Mouse (Mus musculus): ENCODE measurements at regions not wholly inside any gene's neighbourhood (a gene's known extent, or its start where the extent isn't known, plus 50 kb on each side); places are given as distances from the start of the nearest gene placed in this dataset.

DNA sequence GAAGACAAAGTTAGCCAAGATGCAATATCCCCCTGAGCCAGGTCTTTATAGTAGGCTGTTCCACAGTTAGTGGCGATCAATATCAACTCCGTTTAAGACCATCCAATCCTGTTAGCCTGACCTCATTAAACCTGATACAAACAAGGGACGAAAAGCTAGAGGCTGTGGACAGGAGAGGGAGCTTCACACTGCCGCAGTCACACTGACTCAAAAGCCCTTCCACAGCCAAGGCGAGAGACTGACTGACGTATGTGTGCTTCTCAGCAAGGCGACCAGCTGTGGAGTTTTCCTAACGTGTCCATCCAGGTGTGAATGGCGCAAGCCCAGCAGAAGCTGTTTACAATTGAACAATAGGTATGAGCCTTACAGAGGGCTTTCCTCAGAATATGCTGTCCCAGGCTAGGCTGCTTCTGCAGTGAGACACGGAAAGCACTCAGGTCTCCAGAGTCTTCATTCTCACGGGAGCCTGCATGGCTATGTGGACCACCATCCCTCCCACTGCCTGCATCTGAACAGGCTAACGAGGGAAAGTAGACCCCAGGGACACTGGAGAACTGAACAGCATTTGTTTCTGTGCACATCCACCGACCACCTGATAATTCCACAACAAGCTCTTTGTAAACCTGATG, 224.7 kb upstream of the Pgrmc2 start:
- DNase-seq (ENCODE audit: low spot score in 2 of 2) = no peak

DNA sequence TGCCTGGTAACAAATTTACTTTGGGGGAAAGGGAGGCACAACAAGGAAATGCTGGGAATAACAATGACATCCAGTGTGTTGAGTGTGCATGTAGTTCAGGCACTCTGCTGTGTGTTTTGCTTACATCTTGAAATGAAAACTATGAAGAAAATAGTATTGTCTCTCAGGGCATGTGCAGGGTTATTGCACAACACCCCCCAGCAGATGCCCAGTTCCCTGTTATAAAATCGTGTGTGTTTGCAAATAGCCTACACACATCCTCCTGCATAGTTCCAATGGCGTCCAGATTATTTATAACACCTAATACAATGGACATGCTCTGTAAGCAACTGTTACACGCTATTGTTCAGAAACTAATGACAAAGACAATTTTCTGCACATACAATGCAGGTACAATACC, 220.0 kb upstream of the Pgrmc2 start:
- no peak for DNase-seq (ENCODE audit: low spot score in 2 of 2)

DNA sequence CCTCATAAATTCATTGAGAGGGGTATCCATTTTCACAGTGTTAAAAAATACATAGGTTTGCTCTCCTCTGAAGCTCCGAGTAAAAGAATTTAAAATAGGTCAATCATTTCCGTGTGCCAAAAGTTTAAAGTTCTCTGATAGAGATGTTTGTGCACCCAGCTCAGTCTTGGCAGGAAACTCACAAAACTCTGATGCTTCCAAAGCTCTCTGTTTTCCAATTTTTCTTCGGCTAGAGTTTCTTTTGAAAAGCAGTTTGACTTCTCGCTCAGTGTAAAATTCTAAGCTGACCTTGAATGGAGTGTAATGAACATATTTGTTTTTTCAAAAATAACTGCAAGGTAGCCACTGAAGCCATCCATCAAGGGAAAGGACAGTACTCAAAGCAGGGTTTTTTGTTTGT, 215.9 kb upstream of the Pgrmc2 start:
- DNase-seq (ENCODE audit: low spot score in 2 of 2) = no peak

DNA sequence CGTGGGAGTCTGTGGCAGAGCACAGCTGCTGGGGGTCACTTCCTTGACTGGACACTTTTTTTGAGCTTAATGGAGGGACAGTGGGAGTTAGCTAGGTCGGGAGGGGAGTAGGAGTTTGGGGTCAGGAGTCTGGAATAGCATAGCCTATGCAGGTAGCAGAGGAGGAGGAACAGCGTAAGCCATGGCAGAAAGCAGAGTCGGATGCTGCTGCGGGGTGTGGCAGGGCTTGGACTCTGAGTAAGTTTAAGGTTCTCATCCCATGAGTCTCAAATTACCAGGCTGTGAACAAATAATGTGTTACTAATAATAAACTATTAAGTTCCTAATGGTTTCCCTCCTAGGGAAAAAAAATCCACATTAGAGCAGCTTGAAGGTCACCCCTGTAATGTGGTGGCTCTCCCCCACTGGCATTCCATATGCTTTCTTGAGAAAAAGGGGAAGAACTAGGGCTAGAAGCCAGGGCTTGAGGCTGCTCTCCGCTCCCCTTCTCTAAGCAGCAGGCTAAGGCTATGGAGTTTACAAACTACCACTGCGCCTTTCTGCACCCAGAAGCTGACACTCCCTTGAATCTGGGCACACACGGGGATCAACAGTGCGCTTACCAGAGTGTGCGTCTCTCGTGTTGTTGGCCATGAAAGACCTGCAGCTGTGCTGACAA, 213.4 kb upstream of the Pgrmc2 start:
- no peak for DNase-seq (ENCODE audit: low spot score in 2 of 2)

DNA sequence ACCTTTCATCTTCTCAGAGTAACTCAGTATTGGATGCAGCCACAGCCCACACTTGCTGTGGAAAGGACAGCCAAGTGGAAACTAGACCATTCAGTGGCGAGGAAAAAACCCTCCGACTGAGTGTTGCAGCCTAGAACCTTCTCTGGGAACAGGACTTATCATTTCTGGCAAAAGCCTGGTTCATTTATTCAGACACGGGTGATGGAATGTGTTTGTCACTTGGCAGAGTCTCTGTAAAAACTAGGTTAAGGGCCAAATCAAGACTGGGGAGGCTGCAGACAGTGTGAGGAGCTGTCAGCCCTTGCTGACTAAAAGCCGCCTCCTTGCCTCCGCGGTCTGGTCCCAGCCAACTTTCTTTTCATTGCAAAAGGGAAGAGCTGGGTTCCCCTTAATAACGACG, 212.3 kb upstream of the Pgrmc2 start:
- no peak for DNase-seq (ENCODE audit: low spot score in 2 of 2)

DNA sequence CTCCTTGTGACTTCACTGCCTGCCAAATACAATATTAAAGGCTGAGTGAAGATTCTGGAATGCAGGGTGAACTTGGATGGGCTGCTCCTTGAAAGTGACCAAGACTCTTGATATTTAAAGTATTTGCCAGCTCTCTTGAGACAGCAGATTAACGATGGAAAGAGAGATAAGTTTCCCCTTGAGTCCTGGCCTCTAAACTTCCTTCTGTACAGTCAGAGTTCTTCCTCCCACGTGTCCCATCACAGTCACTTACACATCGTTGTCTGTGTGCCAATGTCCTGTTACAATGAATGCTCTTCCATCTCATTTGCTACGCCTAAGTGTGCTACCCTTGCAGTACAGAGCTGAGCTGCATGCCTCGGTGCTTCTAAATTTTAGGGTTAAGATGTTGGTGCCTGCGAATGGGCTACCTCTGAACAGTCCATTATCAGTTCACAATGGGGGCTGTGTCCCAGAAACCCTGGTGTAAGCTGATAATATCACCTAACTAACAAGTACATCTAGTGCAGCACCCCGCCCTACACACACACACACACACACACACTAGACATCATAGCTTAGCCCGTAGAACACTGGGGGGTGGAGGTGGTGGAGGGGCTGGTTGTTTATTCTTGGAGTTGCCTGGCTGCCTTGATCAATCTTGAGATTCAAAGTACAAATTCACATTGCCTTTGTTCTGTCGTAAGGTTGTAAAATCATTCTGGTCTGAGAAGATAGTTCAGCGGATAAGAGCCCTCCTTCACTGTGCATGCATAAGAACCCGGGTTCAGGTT, 207.9 kb upstream of the Pgrmc2 start:
- no peak for DNase-seq (ENCODE audit: low spot score in 2 of 2)

DNA sequence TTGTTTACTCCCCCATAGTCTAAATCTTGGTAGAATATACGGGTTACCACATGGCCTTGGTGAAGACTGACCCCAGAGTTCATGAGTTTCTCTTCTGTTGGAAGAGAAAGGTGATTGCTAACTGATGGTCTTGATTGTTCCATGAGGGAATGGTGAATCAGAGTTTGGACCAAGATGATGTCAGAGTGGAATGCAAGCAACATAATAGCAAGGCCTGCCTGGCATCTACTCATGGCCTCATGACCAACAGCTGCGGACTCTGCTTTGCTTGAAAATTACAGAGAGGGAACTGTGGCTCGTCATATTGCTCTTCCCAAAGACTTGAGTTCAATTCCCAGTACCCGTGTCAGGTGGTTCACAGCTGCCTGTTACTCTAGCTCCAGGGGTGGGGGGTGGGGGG, 205.9 kb upstream of the Pgrmc2 start:
- no peak for DNase-seq (ENCODE audit: low spot score in 2 of 2)

DNA sequence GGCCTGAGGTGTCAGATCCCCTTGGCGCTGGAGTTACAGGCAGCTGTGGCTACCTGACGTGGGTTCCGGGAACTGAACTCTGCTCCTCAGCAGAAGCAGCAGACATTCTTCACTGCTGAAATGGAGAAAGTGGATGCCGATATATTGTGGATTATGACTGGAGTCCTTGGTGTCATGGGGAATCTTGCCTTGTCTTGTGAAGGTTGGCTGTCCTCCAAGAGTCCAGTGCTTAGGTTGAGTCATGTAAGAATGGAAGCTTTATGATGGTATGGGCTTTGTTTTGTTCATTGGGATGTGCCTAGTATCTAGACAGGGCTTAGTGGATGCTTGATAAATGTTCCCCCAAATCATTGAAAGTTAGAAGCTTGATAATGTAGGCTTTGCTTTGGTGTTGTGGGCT, 205.2 kb upstream of the Pgrmc2 start:
- DNase-seq (ENCODE audit: low spot score in 2 of 2) = no peak

DNA sequence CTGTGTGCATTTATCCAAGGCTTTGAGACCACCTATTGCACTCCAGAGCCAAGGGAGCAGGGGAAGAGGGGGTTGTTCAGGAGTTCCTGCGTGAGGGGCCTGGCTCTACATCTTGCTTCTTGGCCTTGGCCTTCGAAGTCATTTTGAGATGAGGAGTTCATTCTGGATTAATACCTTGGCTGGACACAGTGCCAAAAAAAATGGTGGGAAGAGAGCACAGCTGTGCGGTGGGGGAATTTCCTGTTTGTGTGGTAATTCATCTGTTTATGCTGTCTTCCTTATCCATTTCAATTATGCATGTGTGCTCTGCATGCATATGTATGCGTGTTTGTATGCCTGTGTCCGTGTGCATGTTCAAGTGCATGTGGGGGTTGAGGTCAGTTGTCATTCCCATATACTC, 202.5 kb upstream of the Pgrmc2 start:
- no peak for DNase-seq (ENCODE audit: low spot score in 2 of 2)

DNA sequence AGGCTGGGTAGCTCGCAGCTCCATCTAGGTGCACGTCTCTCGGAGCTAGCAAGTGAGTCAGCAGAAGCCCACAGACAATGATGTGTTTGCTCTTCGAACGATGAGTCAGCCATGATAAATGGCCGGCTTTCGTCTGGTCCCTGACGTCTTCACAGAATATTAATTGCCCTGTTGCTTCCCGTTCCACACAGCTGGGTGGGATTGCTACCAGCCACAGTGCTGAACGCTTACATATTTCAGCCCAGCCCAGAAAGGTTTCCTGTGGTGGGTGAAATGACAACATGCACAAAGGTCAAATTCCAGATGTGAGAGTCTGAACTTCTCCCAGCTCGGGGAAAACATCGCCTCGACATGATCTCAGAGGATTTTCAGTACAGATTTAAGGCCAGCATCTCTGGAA, 202.1 kb upstream of the Pgrmc2 start:
- DNase-seq (ENCODE audit: low spot score in 2 of 2) = peak in 1 of 2 experiments; percentile 23

DNA sequence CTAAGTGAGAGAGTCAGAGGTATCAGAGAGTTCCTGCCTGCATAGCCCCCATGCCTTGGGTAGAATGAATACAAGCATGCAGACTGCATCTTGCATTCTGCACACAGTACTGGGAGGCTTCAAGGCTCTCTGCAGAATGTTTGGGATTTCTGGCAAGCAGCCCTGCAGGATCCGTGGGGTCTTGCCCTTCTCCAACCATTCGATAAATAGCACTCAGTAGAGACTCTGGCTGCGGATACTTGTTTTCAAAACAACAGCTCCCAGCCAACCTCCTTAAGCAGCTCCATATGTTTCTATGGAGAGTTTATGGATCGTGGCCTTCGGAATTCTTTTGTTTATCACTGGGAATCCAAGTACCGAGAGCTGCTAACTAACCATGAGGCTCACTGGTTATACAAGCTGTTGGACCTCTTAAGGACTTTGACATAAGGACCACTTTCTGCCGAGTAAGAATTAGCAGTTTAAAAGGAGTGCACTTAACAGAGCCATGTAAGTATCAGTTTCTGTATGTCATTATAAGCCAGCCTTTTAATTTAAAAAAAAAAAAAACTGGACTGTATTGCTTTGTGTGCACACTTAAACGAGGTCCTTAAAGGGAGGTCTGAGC, 199.7 kb upstream of the Pgrmc2 start:
- DNase-seq (ENCODE audit: low spot score in 2 of 2) = no peak

DNA sequence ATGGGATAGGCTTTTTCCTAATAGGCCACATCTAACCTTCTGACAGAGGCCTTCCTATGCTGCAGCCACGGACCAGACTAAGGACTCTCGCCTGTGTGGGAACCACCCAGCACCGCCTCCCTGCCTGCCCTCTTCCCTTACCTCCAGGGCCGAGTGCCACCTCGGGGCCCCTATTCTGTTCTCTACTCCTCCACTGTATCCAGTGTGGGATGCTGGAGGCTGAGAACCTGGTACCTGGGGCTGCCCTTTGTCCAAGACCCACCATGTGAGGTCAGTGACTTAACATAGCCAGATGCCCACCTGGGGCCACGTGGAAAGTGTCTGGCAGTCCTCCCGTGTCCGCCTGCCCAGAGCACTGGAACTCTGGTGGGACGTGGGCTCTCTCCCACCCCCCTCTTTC, 193.2 kb upstream of the Pgrmc2 start:
- DNase-seq (ENCODE audit: low spot score in 2 of 2) = no peak

DNA sequence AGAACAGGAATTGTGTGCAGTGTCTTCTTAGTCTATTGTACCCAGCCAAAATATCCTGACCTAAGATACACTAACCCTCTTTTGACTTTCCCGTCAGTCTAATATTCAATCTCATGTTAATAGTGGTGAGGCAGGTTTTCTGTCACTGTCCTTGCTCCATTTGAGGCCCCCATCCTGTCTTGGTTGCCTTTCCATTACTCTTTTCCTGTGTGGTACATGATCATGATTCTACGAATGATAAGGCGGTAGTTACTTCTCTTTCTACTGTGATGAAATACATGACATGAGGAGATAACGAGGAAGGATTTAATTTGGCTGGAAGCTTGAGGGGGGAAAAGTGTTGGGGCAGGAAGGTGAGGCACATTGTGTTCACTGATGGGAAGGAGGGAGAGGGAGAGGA, 185.7 kb upstream of the Pgrmc2 start:
- no peak for DNase-seq (ENCODE audit: low spot score in 2 of 2)

DNA sequence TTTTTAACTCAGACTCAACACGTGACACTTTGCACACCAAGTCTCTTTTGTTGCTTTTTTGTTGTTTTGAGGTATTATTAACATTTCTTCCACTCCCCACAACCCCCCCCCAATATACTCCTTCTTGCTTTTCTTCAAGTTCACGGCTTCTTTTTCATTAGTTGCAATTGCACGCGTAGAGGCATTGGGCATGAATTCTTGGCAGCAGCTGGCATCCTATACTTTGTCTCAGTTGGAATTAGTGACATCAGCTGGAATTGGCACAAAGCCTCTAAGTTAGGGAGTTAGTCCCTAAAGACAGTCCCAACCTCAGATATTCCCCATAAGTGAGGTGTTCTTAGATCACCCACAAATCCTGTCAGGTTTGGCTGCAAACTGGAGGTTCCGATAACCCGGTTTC, 183.4 kb upstream of the Pgrmc2 start:
- no peak for DNase-seq (ENCODE audit: low spot score in 2 of 2)

DNA sequence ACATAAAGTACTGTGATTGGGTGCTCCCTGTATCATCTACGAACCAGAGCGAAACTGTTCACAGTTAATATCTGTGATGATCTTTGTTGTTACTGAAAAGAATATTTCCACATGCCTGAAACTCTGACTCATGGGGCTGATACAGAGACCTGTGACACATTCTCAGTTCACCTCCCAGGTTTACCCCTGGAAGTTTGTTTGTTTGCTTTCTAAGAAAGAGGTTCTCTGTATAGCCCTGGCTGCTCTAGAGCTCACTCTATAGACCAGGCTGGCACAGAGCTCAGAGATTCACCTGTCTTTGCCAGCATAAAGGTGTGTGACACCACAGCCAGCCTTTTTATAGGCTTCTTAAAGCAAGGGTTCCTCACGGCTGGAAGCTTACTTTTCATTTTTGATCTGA, 182.6 kb upstream of the Pgrmc2 start:
- no peak for DNase-seq (ENCODE audit: low spot score in 2 of 2)

DNA sequence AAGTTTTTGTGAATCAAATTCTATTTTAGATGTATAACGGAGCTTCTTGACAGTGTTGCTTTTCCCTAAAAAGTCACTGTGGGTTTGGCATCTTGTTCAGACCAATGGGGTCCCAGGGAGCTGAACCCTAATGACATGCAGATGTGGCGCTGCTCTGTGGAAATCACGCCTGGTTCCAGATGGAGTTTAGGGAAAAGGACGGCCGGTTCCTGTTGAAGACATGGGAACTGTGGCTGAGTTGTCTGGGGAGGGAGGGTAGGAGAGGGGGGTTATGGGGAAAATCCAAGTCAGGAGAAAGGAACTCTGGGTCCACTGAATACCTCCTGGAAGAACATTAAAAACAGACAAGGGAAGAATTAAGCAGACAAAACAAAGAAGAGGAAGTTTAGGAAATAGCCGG, 175.4 kb upstream of the Pgrmc2 start:
- no peak for DNase-seq (ENCODE audit: low spot score in 2 of 2)

DNA sequence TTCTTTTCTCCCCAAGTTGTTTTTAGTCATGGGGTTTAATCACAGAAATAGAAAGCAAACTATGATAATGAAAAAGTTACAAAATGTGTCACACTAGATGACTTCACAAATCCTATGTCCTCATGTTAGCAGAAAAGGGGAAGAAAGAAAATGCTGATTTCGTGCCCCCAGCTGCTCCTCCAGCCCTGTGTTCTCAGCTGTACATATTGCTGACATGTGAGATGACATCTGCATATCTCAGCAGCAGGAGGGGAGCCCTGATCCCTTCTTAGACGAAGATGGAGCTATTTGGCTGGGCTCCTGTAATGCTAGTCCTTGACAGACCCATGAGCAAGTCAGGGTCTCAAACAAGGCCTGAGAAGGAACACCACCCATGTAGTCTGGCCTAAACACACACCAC, 162.1 kb upstream of the Pgrmc2 start:
- no peak for DNase-seq (ENCODE audit: low spot score in 2 of 2)

DNA sequence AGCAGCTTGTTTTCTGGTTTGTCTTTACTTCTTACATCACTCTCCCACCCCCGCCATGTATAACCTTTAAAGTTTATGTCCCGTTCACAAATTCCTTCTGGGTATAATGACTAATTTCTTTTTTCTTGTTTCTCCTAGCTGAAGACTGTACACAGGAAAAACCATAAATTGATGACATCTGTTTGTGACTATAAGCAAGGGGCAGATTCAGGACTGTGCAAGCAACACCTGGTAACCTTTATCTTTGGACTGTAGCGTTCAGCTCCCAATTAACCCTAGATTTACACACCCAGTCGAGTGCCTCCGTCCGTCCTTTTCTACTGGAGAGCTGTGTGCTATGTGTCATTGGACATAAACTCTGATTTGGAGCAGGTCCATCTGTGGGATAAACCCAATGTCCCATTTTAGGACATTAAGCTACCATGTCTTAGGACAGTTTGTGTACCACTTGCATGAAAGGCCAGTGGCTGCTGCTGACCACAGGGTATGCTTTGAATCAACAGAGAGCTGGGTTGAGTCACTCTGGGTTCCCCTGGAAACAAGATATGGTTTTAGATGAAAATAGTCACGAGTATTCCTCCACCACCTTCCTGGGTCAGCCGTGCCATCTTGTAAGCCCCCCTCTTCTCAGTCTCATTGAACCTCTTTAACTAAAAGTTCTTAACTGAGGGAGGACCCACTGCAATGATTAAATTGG, 159.2 kb upstream of the Pgrmc2 start:
- no peak for DNase-seq (ENCODE audit: low spot score in 2 of 2)

DNA sequence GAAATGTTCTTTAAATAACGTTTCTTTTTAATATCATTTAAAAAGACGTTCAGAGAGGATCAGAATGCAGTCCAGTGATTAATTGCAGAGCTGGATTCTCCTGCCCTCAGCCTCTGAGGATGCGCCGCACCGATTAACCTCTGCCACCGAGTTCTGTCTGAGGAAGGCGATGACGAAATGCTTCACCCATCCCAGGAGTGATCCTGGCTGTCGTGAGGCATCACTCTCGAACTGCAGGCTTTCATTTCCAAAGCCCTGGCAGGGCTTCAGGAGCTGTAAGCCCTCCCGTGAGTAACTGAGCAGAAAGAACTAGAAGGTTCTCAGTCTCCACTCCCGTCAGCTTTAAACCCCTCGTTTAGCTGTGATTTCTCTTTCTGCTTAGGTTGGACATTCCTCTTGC, 157.0 kb upstream of the Pgrmc2 start:
- DNase-seq (ENCODE audit: low spot score in 2 of 2) = no peak

DNA sequence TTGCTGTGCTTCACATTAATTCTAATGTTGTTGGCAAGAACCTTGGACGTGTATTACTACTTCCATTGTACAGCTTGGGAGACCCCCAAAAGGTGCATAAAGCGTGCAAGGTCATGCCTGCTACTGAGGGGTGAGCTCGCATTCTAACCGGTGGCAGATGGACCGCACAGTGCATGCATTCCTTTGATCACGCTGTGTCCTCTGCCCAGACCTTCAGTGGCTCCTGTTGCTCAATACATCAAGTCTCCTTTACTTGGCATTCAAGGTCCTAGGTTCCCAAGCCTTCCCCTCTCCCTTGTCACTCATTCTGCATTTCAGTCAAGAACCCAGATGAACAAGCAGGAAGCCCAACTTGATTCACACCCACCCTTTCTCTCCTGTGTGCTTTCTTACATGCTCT, 156.4 kb upstream of the Pgrmc2 start:
- no peak for DNase-seq (ENCODE audit: low spot score in 2 of 2)

DNA sequence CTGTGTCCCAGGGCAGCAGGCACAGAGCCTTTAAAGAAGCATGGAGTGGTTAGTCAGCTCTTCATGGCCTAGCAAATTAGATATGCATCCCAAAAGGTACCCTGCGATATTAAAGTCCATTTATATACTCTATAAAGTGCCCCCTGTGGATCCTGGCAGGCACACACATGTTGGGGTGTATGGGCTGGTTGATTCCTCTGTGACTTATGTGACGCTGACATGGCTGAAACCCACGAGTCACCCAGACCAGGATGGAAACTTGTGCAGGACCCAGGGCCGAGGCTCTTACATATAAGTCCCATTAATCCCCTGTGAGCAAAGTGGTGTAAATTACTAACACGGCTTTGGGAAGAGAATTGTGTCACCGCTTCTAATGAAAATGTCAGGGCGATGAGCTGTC, 155.2 kb upstream of the Pgrmc2 start:
- DNase-seq (ENCODE audit: low spot score in 2 of 2) = no peak

DNA sequence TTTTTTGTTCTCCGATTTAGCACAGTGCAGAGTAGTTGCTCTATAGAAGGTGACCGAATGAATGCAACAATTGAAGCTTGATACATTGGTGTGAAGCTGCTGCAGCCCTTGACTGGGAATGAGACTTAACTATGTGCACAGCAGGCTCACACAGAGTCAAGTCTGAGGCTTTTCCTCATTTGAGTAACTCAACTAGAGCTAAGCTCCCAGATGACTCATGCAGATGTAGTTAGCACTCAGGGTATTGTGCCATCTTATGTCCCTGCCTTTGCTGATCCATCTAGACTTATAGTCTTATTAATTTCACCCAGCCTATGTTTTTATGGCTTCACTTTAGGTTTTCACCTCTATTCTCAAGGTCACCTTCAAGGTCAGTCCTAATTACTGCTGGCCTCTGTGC, 152.8 kb upstream of the Pgrmc2 start:
- no peak for DNase-seq (ENCODE audit: low spot score in 2 of 2)
